Mouse (Mus musculus) kidney, adult 2 months (tissue): ENCODE data around the gene Ubtd2.

Source experiments
- CTCF ChIP-seq: fragments of 200-500 bp; conservative IDR thresholded peaks from 2 replicates; pipeline ENCODE4 v1.5.1; 2011; ENCODE audit warnings: low read depth, mild to moderate bottlenecking, control low read depth, low read length, moderate library complexity, mixed read lengths; ENCODE audit not compliant: insufficient read depth, insufficient read length
- POLR2A ChIP-seq: fragments of 200-500 bp; IDR thresholded peaks from one replicate; pipeline ENCODE4 v1.6.1; 2011; ENCODE audit warnings: low read depth, low read length, control low read depth

- no peak for TF ChIP-seq POLR2A
- no peak for TF ChIP-seq CTCF
Measured at GRCm38 (mm10) chr11:32487501-32487900, 32.3 kb downstream of the Ubtd2 start.
